Mouse (Mus musculus) liver, embryonic 14.5 days (tissue): Measurements from ENCODE around the gene Arpc4. TPM values are rescaled to one million over a fixed set of nuclear protein-coding genes. Genes with fewer than 3 reads are reported as not detected.

Experiments used
- ATAC-seq: fragments of 200-750 bp; cut with Nextera tagmentation; 2 replicates; pipeline ENCODE4 v1.8.0; 2017; ENCODE audit warnings: moderate number of reproducible peaks, mild to moderate bottlenecking, moderate library complexity; ENCODE audit not compliant: insufficient read depth
- DNase-seq, 3 experiments: peaks; one replicate each; pipeline ENCODE4 v3.0.0-alpha.2; 2012 to 2013; ENCODE audit warnings: low read depth in 3 of 3, low spot score in 3 of 3
- H3K27ac ChIP-seq: fragments of 300-500 bp; sonication (generic); 2 replicates; pipeline ENCODE4 v1.5.1; 2014; ENCODE audit warnings: moderate library complexity, mild to moderate bottlenecking, control low read depth, inconsistent platforms
- H3K27me3 ChIP-seq: fragments of 300-500 bp; sonication (generic); 2 replicates; pipeline ENCODE4 v1.6.1; 2014; ENCODE audit warnings: mild to moderate bottlenecking, low read length, moderate library complexity; ENCODE audit not compliant: control insufficient read depth, insufficient read depth
- H3K36me3 ChIP-seq: fragments of 300-500 bp; sonication (generic); replicated peaks from 2 replicates; pipeline ENCODE4 v1.6.1; 2014; ENCODE audit warnings: low read depth; ENCODE audit not compliant: control insufficient read depth, insufficient read depth
- H3K4me1 ChIP-seq, 2 experiments: fragments of 200-500 bp in 1 of 2; fragments of 300-500 bp in 1 of 2; sonication (generic) in 1 of 2; replicated peaks; 2 replicates each; pipeline ENCODE4 v1.6.1; 2012 to 2014; ENCODE audit warnings: antibody characterized with exemption in 1 of 2, inconsistent platforms in 1 of 2, low read length in 1 of 2; ENCODE audit not compliant: control insufficient read depth in 2 of 2, insufficient read depth in 2 of 2
- H3K4me2 ChIP-seq: fragments of 300-500 bp; sonication (generic); 2 replicates; pipeline ENCODE4 v1.6.1; 2014; ENCODE audit warnings: low read depth, mild to moderate bottlenecking, control low read depth, moderate library complexity
- H3K4me3 ChIP-seq, 2 experiments: fragments of 200-500 bp in 1 of 2; fragments of 300-500 bp in 1 of 2; sonication (generic) in 1 of 2; 2 replicates each; pipeline ENCODE4 v1.5.1; 2012 to 2014; ENCODE audit warnings: low read depth in 2 of 2, low read length in 2 of 2, mild to moderate bottlenecking in 2 of 2, control low read depth in 1 of 2, inconsistent platforms in 1 of 2, moderate library complexity in 1 of 2; ENCODE audit not compliant: insufficient read depth in 1 of 2
- H3K9ac ChIP-seq: fragments of 300-500 bp; sonication (generic); replicated peaks from 2 replicates; pipeline ENCODE4 v1.6.1; 2014; ENCODE audit warnings: mild to moderate bottlenecking, control low read depth, moderate library complexity
- H3K9me3 ChIP-seq: fragments of 300-500 bp; sonication (generic); 2 replicates; pipeline ENCODE4 v1.6.1; 2016; ENCODE audit warnings: low read length, mixed read lengths; ENCODE audit not compliant: control insufficient read depth
- CTCF ChIP-seq: IDR thresholded peaks from 2 replicates; pipeline ENCODE4 v1.5.1; 2016; ENCODE audit warnings: antibody characterized with exemption, low read depth, control low read depth
- EP300 ChIP-seq: IDR thresholded peaks from 2 replicates; pipeline ENCODE4 v1.6.1; 2016; ENCODE audit warnings: antibody characterized with exemption, low read depth
- WGBS: fragments of 180-500 bp; shearing (Covaris S2); extraction: QIAGEN DNeasy Blood & Tissue Kit; methylation state at CpG from one replicate; pipeline ENCODE4 v1.1.7; 2014; ENCODE audit not compliant: insufficient replicate concordance; 5-methylcytosine and 5-hydroxymethylcytosine counted together
- polyA plus RNA-seq, 2 experiments: library from polyadenylated mRNA; depleted of rRNA in 1 of 2; stranded (reverse) in 1 of 2; unstranded in 1 of 2; fragments of >200 nt; fragmentation: Nextera tagmentation in 1 of 2; extraction: Ambion mirVana in 1 of 2; gene quantifications; 2 replicates each; pipeline versions ENCODE4 v1.2.1 to v1.2.3; 2012 to 2014

Gene Arpc4
- polyA plus RNA-seq, 2 experiments = 43.7 to 102 TPM

GRCm38 (mm10) chr6:113364518-113365135 lies 13.3 kb upstream of the Arpc4 start:
- H3K27me3 ChIP-seq = no peaks in the 10 kb centered on the region
- no peak overlapping the region for H3K4me3 ChIP-seq
- H3K9ac ChIP-seq = no peak overlapping the region
- DNase-seq (no peak), ATAC-seq (no peak)
- no peak for TF ChIP-seq EP300
- WGBS = 60% methylated on average over 8 of the region's 8 CpGs
- H3K36me3 ChIP-seq = peaks cover 8% of the 10 kb centered on the region
- H3K9me3 ChIP-seq = no peaks in the 10 kb centered on the region
- no peaks in the 10 kb centered on the region for H3K4me1 ChIP-seq
- H3K4me2 ChIP-seq = no peak overlapping the region
- no peak overlapping the region for H3K27ac ChIP-seq

DNA sequence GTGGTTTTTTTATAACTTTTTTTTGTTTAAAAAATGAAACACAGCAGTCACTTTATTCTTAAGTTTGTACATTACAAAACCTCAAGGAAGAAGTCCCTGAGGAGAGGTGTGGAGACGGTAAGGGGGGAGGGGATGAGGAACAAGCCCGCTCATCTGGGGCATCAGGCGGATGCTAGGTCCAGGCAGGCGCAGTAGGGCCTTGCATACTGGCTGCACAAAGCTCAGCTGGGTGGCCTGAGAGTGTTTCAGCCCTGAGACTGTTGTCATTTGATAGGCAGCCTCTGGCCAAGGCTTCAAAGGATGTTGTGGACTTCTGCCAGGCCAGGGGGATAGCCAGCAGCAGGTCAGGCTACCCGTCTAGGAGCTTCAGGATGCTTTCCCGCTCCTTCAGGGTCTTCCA lies 11.3 kb upstream of the Arpc4 start:
- H3K36me3 ChIP-seq = peaks cover 21% of the 10 kb centered on the region
- H3K27me3 ChIP-seq = no peaks in the 10 kb centered on the region
- WGBS = 82% methylated on average over 6 of the region's 6 CpGs
- no peak overlapping the region for H3K27ac ChIP-seq
- no peak for TF ChIP-seq CTCF
- TF ChIP-seq EP300 = no peak
- no peak overlapping the region for H3K4me3 ChIP-seq
- DNase-seq (no peak), ATAC-seq (no peak)
- H3K9me3 ChIP-seq = no peaks in the 10 kb centered on the region
- H3K4me2 ChIP-seq = no peak overlapping the region
- no peaks in the 10 kb centered on the region for H3K4me1 ChIP-seq
- H3K9ac ChIP-seq = no peak overlapping the region

DNA sequence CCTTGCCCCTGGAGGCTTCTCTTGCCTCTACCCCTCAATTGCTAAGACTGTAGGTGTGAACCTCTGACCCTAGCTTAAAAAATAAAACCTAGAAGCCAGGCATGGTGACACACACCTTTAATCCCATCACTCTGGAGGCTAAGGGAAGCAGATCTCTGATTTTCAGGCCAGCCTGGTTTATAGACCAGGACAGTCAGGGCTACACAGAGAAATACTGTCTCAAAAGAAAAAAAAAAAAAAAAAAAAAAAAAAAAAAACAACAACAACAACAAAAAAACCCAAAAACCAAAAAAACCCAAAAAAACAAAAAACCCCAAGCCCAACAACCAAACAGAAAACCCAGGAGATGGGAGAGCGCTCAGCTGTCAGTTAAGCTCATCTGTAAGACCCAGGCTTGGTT lies 10.3 kb upstream of the Arpc4 start:
- peaks cover 28% of the 10 kb centered on the region for H3K36me3 ChIP-seq
- no peaks in the 10 kb centered on the region for H3K27me3 ChIP-seq

DNA sequence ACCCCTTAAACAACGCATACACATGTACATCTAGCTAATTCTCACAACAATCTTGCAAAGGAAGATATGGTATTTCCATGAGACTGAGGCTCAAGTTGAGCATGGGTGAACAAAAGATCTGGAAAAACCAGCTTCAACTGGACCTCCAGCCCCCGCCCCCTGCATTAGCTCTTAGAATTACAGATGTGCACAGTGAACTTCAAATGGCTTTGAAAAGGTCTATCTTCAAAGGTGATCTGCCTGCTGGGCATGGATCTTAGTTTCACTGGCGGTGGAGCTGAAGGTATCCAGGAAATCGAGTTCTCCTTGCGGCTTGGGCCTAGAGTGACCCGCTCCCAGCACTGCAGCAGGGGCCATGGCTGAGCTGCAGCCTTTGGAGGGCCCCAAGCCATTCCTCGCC lies 9.8 kb upstream of the Arpc4 start:
- H3K4me1 ChIP-seq = peaks cover 6 to 7% of the 10 kb centered on the region in 2 experiments
- no peak overlapping the region for H3K9ac ChIP-seq
- H3K36me3 ChIP-seq = peaks cover 28% of the 10 kb centered on the region
- no peak overlapping the region for H3K27ac ChIP-seq
- ATAC-seq (no peak), DNase-seq (no peak)
- no peaks in the 10 kb centered on the region for H3K9me3 ChIP-seq
- H3K27me3 ChIP-seq = no peaks in the 10 kb centered on the region
- no peak for TF ChIP-seq EP300
- TF ChIP-seq CTCF = no peak
- H3K4me2 ChIP-seq = no peak overlapping the region
- 78% methylated on average over 7 of the region's 7 CpGs for WGBS
- H3K4me3 ChIP-seq = no peak overlapping the region

More for the DNA sequence above, 10.3 kb upstream of the Arpc4 start:
- H3K27ac ChIP-seq = no peak overlapping the region
- DNase-seq = no peak
- 80% methylated on average over 1 of the region's 1 CpGs for WGBS
- H3K4me2 ChIP-seq = no peak overlapping the region
- no peak overlapping the region for H3K9ac ChIP-seq
- H3K4me1 ChIP-seq = peaks cover 2% of the 10 kb centered on the region in 2 experiments; a peak in 3 of 4 replicates
- no peaks in the 10 kb centered on the region for H3K9me3 ChIP-seq
- H3K4me3 ChIP-seq = no peak overlapping the region
- ATAC-seq = no peak
- TF ChIP-seq CTCF = no peak
- no peak for TF ChIP-seq EP300

- DNase-seq (no peak), ATAC-seq (no peak)
- H3K4me2 ChIP-seq = no peak overlapping the region
- no peak overlapping the region for H3K9ac ChIP-seq
- H3K27me3 ChIP-seq = no peaks in the 10 kb centered on the region
- TF ChIP-seq CTCF (no peak), EP300 (no peak)
- H3K36me3 ChIP-seq = peaks cover 28% of the 10 kb centered on the region
- H3K9me3 ChIP-seq = no peaks in the 10 kb centered on the region
- no peak overlapping the region for H3K4me3 ChIP-seq
- peaks cover 10 to 12% of the 10 kb centered on the region in 2 experiments for H3K4me1 ChIP-seq
- H3K27ac ChIP-seq = no peak overlapping the region
- WGBS = 90% methylated on average over 5 of the region's 5 CpGs
Observed at GRCm38 (mm10) chr6:113368577-113368976, 9.3 kb upstream of the Arpc4 start.
